Mouse (Mus musculus): ENCODE data around the gene Zbtb16.

DNA sequence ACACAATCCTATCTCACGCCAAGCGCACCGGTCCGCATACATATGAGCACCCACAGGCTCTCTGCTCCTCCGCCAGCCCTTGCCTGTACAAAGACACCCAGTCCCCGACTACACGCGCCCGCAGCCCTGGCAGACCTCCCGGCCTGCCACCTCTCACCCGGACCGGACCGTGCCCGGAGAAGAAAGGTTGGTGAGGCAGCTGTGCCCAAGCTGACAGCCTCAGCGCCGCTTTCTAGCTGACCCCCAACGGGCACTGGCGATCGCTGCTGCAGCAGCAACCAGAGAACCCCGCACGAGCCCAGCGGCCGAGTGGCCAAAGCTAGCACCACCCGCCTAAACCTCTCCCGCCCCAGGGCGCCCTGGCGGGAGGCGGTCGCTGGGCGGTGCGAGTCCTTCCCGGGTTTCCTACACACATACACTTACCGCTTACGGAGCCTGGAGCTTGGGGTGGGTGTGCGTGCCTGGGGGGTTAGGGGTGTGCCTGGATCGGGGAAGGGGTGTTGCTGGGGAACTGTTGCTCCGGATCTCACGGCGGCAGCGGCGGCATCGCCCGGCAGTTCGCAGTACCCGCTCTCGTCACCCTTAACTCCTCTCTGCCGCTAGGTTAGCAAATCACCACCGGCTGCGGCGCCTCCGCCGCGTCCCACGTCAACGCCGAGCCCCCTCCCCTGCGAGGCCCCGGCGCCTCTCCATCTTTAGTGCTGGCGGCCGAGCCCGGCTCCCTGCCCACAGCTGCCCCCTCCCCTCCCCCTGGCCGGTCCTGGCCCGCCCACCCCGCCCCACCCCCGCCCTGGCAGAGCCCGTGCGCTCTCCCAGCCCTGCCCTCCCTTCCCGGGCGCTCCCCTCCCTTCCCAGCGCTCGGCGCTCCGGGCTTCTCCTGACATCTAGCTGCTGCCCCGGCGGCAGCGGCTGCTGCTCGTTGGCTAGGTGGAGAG, at the start of gene Zbtb16:
- TF ChIP-seq CTCF (IDR thresholded peaks at IDR 0.05; ENCODE audit: extremely low read depth, insufficient read length, insufficient replicate concordance, low read depth, low read length) (no peak; the same call in 1 of the 2 replicates), POLR2A (IDR thresholded peaks at IDR 0.05; ENCODE audit: low read depth, low read length) (peak; percentile 50)
